Mouse (Mus musculus) adrenal gland, postnatal 14 days (tissue): ENCODE data around the gene Tmem114. TPM values are rescaled to one million over a fixed set of nuclear protein-coding genes. Genes with fewer than 3 reads are reported as not detected.
A peak's percentile ranks its signal among the peaks of the same experiment; 100 is the strongest.

Experiments used
- DNase-seq: peaks from one replicate; pipeline ENCODE4 v3.0.0; 2021; ENCODE audit warnings: mixed read lengths
- long read RNA-seq, 2 experiments: library from polyadenylated mRNA; stranded (forward); transcript quantifications; one replicate each; pipeline ENCODE4 v2.0.0; 2021
- total RNA-seq: library from RNA; stranded (reverse); gene quantifications from 2 replicates; pipeline ENCODE4 v1.2.3, GENCODE M21; 2021

Tmem114 gene
- 0.26 TPM in 1 of 2 replicates, not detected in the other for total RNA-seq
- long read RNA-seq, experiment 1, partial matches to known transcripts, result 0 of 1 reads
- long read RNA-seq, experiment 1, other reads (novel, unspliced or antisense), result 1 of 1 reads
- long read RNA-seq, experiment 2, result 0 reads

DNA sequence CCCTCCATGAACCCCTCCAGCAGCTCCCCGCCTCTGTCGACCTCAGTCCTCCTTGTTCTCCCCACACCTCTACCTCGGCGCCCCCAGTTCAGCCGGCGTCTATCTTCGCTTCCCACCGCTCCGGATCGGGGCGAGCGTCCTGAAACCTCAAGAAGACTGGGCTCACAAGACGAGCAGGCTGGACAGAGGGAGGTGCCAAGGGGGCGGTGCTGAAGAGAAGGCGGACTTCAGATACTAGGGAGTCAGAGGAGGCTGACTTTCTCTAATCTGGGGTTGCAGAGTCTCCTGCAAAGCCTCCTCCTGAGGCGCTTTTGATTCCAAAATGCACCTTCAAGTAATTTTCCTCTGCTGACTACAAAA lies at the start of gene Tmem114:
TSS of gene Tmem114 (minus strand) at position 166 of the 360 bp plus-strand sequence.
- peak; percentile 79 for DNase-seq

DNA sequence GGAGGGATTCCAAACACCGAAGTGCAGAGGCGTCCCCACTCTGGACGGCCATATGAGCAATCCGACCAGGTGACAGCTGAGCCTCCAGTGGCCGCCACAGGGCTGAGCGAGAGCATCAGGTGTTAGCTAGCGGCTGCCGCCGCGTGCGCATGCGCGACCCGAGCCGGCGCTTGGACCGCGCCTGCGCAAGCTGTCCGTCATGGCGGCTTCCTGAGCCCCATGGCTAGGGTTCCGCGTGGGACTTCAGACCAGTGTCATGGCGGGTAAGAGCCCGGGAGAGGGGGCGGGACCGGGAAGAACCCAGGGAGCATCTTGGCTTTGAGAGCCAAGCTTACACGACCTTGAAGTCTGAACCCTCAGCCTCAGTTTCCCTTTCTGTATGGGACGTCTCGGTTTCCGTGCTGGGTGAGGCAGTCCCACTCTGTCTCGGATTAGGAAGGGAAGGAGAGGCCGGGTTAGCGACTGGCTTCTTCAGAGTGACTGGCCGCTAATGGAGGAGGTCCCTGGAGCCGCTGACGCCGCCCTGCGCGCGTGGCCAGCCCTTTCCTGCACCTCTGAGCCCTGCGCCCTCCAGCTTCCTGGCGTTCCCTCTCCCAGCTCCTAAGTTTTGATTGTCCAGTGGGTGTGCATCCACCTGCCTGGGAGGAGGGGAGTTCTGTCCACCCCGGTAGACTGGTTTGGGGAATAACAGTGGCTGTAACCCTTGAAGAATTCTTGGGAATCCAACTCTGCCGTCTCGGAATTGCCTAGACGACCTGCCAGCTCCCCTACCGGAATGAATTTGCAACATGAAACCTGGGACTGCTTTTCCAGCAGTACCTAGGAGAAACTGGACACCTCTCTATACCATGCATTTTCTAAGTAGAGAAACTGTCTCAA lies 45.9 kb upstream of the Tmem114 start, which contains the start of gene Mettl22:
TSS of gene Mettl22 (plus strand) at position 186 of the 879 bp plus-strand sequence.
- peak; percentile 95 for DNase-seq

DNA sequence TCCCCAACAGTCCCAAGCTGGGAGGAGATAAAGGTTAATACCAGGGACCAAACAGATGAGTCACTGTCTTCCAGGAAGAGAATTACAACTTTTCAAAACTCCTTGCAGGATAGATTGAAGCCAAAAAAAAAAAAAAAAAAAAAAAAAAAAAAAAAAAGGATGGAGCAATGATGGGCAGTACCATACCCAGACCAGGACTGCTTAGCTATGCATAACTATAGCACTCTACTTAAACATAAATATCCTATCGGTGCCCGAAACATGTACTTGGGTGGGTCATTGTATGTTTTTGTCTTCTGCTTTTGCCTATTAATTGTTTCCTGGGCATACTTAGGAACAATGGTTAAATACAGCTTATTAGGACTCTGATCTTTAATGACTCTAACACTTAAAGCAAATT lies 45.2 kb upstream of the Tmem114 start:
- DNase-seq, result no peak

DNA sequence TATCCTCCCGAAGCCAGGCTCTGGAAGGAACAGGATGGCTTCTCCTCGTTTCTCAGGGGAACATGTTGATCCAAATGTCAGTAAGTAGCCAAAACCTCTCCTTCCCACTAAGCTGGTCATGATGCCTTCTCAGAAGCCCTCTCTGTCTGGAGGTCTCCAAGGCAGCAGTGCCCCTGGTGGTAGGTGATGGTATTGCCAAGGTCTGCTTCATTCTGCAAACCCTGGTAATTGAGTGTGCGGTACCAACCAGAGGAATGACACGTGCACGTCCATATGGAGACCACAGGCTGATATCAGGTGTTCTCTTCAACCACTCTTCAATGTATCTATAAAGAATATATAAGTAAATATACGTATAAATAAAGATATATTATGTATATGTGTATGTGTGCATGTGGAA lies 34.2 kb upstream of the Tmem114 start:
- peak; percentile 62 for DNase-seq

DNA sequence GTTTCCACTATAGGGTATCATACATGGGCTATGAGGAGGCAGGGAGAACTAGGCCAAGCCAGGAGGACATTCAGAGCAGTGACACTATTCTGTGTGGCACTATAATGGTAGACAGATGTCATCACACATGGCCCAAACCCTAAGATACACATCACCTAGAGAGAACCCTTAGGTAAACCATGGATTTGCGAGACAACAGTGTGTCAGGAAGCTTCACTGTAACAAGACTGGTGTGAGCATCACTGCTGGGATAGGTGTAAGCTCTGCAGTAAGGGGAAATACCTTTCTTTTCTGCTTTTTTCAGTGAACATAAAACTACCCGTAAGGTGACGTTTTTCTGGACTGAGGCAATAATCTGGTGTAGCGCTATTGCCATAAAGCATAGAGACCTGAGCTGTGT lies 33.5 kb upstream of the Tmem114 start:
- DNase-seq, result no peak

DNA sequence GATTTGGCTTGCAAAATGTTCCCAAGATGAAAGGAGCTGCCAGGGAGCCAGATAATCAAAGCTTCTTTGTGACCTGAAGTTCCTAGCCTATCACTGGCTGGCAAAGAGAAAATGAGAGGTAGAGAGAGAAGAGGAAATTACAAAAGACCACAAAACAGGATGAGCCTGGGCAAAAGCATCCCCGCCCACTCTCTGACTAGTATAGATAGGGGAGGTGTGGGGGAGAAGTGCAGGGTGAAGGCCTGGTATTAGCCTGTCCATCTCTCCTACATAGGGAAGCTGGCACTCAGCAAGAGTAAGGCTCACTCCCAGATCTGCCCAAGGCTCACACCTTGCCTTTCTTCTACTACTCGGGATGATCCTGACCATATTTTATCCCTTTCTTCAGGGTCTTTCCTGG lies 30.3 kb upstream of the Tmem114 start:
- DNase-seq, result no peak

DNA sequence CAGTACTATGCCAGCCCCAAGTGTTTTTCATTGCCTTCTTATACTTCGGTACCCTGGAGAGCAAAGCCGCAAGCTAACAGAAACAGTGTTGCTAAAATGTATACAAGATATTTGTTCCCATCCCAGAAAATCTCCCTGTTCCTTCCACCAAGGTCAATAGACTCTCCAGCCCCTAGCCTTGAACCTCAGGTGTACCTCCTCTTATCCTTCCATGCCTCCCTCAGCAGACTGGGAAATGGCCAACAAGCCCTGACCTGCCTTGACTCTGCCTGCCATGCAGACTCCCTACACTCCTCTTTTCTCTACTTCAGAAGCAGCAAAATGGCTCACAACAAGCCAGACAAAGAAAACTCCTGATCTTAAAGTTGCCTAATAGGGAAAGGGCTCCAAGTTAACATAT lies 28.4 kb upstream of the Tmem114 start:
- DNase-seq, result no peak

DNA sequence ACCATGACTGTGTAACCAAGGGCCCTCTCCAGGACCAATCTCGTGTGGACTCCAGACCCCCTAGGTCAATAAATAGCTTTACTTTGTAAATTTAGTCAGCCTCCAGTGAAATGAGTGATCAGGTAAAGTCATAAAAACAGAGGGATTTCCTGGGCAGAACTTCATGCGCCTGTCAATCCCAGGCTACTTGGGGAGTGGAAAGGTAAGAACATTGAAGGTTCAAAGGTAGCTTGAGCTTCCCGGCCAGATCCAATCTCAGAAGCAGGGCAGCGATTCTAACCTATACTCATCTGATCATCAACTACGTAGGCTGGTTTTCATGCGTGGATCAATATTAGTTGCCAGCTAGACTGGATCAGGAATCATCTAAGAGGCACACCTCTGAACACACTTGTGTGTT lies 21.3 kb upstream of the Tmem114 start:
- DNase-seq, result no peak

DNA sequence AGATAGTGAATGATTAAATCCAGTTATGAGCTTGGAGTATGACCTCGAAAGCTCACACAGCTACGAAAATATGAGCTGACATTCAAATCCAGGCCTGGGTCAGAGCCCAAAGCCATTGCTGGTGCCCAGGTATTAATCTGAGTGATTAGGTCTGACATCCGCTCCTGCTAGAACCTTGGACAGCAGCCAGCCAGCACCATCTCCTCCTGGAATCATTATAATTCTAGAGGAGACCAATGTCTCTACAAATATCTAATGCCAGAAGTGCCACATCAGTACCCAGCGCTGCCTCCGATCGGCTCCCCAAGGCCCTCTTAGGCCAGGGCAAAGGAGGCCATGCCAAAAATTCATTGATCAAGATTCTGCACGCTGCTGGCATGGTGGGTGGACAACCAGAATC lies 20.0 kb upstream of the Tmem114 start:
- no peak for DNase-seq

DNA sequence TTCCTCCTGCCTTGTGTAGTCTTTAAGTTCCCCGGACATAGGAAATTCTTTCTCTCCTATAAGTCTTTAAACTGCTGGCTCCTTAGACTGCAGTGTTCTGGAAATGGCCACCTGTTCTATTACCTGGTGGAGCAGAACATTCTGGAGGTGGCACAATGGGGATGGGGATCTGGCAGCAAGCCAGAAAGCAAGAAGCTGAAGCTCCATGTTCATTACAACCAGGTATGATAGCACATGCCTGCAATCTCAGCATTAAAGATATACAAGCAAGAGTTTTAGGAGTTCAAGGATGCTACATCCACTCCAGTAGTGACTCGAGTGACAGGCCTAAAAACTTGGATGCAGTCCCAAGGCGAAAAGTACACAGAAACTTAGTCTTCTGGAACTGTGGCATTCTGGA lies 7.7 kb upstream of the Tmem114 start:
- DNase-seq, result no peak

DNA sequence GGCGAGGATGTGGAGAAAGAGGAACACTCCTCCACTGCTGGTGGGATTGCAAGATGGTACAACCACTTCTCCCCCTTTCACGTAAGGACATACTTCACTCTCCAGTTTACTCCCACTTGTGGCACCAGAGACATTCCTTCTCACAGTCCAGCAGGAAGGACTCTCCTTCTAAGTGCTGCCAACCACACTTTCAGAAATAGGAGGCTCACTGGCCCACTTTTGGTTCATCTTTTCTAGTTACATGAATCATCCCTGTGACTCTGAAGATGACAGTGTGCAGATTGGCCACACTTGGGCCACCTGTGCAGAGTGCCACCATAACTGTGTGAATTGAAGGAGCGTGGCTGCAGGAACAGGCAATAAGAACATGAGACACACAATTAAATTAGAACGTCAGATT lies 4.6 kb upstream of the Tmem114 start:
- no peak for DNase-seq

DNA sequence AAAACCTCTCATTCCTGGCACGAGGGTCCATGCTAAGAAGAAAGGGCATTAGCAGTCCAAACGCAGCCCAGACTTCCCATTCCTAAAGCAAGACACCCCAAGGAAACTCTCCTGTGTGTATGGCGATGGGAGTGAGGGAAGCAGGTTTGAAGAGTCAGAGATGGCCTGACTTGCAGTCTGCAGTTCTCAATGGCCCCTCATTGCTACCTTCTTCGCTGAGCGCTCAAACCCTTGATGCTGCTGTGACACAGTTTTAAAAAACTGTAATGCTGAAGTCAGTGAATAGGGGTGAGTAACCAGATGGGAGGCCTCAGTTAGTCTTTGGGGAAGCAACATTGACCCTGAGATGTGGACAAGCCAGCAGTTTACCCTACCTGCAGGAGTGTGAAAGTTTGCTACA lies 800 bp upstream of the Tmem114 start:
- DNase-seq, result no peak

DNA sequence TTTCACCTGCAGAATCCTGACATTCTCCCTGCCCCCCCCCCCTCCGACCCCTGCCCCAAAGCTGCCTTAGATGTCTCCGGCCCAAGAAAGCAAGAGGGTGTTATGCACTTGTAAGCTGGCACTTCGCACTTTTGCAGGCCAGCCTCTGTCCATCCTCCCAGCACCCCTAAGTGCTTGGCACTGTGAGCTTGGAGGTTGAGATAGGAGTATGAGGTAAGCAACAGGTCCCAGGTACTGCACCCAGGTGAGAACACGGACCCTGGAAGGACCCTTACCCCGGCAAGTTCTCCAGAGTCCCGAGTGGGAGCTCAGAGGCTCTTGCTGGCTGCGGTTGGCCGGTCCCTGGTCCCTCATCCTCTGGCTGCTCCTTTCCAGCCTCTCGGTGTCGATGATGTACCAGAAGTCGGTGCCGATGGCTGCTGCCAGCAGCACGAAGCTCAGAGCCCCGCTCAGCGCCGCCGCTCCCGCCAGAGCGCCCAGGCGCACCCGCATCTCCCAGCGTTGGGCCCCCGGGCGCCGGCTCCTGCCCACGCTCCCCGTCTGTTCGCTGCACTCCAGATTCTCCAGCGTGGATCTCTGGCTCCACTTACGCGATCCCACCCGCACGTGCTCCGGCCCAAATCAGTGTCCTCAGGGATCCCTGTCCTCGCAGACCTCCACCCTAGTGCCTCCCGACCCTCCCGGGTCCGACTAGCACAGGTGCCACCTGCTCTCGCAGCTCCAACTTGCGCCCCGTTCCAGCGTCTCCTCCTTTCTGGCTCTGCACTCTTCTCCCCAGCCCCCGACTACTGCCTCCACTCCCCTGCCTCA lies 570 bp downstream of the Tmem114 start:
- peak; percentile 17 for DNase-seq

DNA sequence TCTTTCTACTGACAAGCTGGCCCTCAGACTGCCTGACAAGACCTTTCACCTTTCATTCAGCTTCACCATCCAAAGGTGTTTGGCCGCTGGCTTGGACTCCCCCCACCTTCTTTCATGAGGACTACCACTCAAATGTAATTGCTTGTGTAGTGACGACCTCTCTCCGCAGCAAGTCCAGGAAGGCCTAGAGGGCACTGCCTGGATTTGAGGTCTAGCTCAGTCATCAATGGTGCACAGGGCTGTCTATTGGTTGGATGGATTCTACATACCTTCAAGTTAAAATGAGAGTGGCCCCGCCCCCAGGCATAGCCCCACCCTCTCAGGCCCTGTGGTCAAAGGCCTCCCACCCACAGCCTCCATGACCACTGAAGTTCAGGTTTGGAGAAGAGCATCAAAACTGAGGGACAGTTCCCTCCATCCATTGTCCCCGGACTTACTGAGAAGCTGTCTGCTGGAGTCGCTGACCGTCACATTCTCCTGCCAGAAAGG lies 1.3 kb downstream of the Tmem114 start:
- no peak for DNase-seq

DNA sequence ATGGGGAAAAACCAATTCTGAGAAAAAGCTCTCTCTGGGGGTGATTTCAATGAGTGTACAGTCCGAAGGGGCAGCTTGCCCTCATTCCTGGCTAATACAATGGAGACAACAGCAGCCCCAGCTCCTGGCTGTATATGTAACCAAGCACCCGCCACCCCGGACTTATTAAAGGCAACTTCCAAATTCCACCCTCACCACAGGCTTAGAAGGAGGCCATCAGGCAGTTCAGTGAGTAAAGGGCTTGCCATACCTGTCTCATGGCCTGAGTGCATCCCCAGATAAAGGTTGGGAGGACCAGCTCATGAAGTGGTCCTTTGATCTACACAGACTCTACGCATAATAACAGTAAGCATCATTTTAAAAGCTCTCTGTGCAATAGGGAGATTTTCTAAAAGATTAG lies 4.1 kb downstream of the Tmem114 start:
- DNase-seq, result no peak

DNA sequence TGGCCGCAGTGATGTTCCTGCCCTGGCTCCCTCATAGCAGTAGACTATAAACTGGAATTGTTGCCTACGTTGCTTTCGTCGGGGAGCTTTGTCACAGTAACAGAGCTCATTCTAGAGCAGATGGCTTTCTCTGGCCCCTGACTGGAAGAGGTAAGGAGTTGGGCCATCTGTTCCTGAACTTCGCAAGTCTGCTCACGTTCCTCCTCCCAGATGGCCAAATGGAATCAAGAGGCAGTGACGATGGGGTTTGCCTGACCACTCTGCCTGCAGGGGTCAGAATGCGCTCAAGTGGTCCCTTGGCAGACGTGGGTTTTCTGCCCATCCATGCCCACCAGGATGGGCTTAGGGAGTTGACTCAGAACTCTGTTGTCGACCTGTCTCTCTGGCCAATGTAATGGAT lies 4.6 kb downstream of the Tmem114 start:
- no peak for DNase-seq

DNA sequence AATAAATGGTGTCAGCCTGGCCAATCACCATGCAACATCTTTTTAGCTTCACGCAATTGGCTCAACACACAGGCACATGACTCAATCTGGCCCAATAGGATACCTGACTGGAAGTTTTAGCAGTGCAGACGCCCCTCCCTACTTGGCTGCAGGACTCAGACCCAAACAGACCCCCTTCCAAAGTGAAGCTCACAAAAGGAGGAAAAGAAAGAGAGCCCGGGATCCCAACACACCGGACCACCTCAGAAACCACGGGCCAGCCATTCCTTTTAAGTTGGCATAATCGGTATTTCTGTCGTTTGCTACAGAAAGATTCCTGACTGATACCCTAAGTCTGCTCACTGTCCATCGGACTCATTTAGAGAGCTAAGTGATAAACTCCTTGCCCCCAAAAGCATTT lies 5.3 kb downstream of the Tmem114 start:
- DNase-seq, result no peak

DNA sequence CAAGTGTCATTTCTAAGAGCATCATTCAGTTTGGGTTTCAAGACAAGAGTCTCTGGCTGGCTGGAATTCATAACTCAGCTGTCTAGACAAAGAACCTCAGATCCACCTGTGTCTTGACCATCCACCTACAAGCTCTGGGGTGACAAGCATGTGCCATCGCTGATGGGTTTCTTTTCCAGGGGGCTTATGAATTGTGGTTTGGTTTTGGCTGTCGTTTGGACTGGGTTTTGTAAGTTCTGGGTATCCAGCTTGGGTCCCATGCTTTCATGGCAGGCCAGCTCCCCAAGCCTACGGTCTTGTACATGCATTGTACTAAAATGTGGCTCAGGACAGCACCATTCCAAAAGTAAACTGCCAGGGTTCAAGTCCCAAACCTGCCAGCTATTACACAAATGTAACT lies 6.8 kb downstream of the Tmem114 start:
- DNase-seq, result no peak

DNA sequence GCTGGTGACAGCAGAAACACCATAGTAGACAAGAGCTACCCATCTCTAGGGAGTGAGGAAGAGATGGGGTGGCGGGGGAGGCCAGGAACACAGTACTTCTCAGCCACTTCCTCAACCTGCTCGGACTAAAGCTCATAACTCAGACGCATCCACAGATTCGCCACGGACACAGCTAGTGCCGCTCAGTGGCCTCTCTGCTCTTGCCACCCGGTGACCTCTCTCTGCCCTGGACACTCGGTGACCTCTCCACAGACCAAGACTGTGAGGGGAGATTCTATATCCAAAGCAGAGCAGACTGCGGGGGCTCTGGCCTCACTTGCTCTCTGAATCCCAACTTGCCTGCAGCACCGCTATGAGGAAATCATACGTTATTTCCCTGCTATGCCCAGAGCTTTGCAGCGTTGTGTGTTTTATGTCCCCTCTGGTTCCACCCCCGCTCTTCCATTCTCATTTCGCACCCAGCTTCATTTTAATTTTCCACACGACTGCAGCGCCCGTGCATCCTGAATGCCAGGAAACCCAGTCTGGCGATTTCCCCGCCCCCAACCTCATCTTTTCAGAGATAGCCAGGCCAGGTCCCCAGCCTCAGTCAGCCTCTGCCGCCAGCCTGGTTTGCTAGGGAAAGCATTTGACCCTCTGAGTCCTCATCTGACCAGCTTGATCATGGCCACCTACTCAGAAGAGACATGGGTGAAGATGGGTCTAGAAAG lies 7.8 kb downstream of the Tmem114 start:
- no peak for DNase-seq

DNA sequence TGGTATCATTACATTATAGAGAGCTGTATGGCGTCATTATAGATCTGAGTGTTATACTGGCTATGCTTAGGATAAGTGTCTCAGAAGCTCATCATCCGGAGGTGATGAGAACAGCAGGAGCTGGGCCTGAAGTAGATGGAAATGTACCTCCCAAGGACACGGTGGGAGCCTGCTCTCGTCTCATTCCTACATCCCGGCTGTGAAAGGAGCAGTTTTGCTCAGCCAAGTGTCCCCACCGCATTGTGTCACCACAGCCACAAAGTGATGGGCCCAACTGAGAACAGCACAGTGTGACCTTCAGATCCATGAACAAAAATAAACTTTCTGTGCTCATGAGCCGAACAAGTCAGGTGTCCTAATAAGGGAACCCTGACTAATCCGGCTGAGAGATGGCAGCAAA lies 8.9 kb downstream of the Tmem114 start:
- no peak for DNase-seq

DNA sequence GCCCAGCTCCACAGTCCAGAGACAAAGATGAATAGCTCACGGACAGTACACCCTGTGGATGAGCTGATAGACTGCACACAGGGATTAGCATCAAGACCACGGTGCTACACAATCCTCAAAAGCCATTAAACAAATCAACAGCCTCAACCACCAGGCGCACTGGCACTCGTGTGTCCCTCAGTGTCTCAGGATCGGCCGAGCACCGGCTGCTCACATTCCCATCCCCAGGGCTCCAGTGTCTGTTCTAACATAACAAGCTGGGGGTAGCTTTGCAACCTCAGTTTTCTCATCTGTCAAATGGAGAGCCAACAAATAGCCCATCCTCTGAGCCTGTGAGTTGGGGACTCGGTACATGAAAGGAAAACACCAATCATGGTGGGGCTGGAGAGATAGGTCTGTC lies 11.5 kb downstream of the Tmem114 start:
- DNase-seq, result no peak

DNA sequence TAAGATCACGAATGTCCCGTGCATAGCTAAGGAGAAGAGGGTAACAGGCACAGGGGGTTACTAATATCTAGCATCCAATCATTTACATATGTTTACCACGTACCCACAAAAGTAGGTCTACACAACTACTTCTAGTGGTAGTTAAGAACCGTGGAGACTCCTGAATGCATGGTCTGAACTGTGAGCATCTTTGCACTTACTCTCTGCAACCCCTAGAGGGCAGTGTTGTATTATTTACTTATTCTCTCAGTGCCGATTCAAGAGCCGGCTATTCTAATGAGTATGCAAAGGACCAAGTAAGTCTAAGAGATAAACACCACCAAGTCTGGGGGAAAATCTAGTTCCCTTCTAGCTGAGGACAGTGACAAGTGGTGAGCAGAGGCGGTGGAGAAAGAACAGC lies 12.7 kb downstream of the Tmem114 start:
- peak; percentile 37 for DNase-seq
